Mouse (Mus musculus) adrenal gland, adult 2 months (tissue): ENCODE measurements around the gene Apc2. TPM values are rescaled to one million over a fixed set of nuclear protein-coding genes. Genes with fewer than 3 reads are reported as not detected.
A peak's percentile ranks its signal among the peaks of the same experiment; 100 is the strongest.
"Not testable (repeated sequence)": the region's sequence is repeated elsewhere in the genome, so short reads cannot be mapped to it uniquely, and the experiment has no call there.

Experiments
- DNase-seq: peaks from one replicate; pipeline ENCODE4 v3.0.0; 2021
- polyA plus RNA-seq: library from polyadenylated mRNA; depleted of rRNA; stranded (reverse); fragments of >200 nt; gene quantifications from 2 replicates; pipeline ENCODE4 v1.2.3, GENCODE M21; 2012
- total RNA-seq, 2 experiments: library from RNA; stranded (reverse); gene quantifications; 2 replicates each; pipeline ENCODE4 v1.2.3; 2021

Gene Apc2
- total and polyA plus RNA-seq, 3 experiments = 0.72 to 3.0 (median 2.5) TPM

DNA sequence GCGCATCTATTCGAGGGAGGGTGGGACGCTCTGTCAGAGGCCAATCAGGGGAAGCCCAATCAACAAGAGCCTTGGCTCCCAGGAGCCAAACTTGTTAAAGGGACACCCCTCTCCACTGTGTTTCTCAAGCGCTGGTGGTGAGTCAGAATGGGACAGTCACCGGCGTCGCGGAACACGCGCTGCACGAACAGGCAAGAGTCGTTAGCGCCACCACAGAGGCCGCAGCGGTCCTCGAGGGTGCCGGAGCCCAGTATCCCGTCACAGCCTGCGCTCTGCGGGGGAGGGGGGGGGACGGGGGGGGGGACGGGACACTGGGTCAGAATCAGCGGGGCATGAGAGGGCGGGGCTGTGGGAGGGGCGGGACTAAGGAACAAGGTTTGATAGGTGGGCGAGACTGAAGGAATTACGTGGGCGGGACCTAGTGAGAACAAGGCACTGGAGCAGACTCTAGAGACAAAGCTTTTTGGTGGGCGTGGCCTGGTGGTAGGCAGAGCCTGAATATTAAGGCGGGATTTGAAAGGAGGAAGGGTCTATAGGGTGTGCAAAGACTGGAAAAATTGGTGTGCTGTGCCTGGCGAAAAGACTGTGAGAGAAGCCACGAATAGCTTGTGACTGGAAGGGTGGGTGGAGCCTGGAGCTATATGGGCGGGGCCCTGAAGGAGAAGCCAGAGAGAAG lies 47.1 kb downstream of the Apc2 start:
- peak; percentile 80 for DNase-seq

DNA sequence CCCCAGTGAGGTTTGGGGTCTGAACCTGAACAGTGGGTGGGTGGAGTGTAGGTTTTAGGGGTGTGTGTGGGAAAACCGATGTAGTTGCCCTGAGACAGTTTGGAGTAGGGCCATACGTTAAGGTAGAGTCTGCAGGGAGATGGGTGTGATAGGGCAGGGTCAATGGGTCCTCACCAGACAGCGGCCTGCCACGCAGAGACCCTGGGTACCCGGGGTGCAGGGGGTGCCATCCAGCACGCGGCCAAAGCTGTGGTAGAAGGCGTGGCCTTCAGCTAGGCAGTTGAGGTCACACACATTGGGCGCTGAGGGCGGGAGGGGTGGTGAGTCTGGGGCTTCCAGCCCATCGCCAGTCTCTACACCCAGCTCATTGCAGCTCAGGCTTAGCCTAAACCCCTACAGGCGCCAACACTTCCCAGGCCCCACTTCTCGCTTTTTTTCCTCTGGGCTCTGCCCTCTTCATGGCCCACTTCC lies 47.7 kb downstream of the Apc2 start:
- no peak for DNase-seq

DNA sequence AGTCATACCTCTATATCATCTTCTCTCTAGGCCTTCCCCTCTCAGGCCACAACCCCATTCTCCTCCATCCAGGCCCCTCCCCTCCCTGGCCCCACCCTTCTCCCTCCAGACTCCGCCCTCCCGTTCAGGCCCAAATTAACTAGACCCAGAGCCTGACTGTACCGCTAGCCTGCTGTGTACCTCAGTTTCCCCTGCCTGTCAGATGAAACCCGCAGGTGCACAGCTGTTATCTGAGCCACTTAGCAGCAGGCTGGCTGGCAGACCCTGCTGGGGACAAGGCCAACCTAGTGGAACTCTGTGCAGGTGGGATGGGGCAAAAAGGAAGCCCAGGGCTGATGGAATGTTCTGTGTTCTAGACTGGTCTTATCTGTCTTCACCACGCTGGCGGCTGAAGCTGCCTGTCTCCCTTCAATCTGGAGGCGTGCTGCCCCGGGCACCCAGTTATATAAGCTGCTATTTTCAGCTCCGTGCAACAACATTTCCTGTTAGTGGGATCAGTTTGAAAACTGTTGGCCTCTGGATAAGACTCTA lies 48.4 kb downstream of the Apc2 start:
- DNase-seq = no peak

DNA sequence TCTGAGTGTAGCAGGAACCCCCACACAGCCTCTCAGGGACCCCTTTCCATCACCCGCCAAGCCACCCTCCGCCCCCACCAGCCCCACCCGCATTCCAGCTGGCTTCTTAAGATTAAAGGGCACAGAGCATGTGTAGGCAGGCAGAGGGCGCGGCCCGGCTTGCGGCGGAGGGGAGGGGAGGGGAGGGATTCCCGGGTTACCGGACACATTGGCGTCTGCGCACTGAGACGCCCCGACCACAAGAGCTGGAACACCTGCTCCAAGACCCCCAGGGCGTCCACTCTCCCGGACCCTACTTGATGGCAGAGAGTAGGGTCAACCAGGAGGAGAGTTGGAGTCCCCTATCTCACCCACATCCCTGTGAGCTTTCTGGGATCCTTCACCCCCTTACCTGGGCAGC lies 49.3 kb downstream of the Apc2 start:
- no peak for DNase-seq

DNA sequence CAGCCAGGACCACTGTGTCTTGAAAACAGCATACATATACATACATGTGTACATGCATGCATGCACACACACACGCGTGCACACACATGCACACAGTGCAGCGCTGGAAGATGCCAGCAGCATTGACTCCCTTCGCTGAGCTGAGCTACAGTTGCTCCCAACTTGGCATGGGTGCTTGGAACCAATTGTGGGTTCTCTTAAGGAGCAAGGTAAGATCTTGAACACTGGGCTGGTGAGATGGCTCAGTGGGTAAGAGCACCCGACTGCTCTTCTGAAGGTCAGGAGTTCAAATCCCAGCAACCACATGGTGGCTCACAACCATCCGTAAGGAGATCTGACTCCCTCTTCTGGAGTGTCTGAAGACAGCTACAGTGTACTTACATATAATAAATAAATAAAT lies 50.2 kb downstream of the Apc2 start:
- DNase-seq = not testable (repeated sequence)

DNA sequence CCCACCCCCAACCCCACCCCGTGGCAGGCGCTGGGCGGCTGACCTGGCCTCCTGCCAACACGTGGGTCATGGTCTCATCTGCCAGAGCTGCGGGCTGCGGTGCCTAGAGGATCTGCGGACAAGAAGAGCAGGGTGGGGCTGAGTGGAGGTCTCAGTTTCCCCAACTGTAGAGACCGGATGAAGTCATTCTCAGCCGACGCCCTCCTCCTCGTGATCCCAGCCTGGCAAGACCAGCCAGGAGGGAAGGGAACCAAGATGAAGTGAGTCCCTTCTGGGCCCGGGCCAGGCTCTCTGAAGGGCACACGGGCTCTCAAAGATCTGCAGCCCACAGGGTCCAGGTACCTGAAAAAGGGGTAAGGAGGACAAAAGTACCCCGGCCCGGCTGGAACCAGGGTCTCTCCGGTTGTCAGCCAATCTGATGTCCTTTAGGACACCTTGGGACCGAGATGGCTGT lies 51.8 kb downstream of the Apc2 start:
- no peak for DNase-seq

DNA sequence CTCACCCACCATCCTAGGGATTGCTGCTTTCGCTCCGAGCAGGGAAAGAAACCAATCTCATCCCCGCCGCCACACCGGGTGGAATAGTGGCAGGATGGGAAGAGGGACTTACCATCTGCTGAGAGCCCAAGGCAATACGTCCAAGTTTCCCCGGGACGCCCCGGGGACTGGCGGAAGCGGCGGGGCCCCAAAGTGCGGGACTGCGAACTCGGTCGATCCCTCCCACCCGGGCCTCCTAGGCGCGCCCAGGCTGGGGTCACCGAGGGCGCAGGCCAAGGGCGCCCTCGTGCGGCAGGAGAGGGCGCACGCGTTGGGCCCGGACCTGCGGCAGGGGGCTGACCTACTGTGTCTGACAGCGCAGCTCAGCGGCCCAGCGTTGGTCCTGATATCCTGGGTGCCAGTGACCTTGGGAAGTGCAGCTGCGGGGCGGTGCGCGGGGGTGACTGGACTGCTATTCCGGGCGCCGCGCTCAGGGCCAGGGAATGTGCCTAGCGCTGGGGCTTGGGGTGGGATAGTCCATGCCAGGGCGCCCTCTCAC lies 52.5 kb downstream of the Apc2 start, which contains the start of gene Adamtsl5:
Gene Adamtsl5, minus strand, starts transcription at position 169 of the 538 bp plus-strand sequence.
- DNase-seq = peak; percentile 58

DNA sequence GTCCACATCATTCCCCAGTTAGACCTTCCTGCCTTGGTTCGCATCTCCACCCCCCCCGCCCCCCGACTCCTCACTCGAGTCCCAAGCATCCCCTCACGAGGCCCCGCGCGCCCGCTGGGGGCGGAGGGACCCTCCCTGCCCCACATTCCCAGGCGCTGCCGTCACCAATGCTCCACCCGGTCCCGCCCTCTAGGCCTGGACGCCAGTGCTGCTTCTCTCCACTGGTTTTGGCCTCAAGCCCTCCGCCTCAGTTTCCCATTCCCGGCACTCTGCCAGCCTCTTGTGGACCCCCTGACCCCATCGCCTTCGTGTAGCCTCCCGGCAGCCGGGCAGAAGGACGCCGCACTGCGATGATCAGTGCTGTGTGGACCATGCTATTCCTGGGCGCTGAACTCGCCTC lies 53.2 kb downstream of the Apc2 start:
- DNase-seq = no peak

DNA sequence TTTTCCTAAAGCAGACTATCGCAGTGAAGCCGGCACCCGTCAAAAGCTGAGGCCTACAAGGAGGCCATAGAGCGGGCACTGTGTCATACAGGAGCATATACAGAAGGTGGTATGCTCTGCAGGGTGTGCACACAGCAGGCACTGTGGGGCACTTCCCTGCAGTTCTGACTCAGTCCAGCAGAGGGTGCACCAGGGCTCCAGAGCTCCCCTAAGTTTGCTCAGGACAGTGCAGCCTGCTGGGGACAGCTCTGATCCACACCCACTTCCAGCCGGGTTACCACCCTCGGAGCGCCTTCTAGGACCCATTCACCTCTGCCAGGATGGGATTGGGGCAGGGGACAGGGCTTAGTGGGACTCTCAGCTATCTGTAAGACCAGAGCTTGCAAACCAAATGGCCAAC lies 54.5 kb downstream of the Apc2 start:
- DNase-seq = peak; percentile 86

DNA sequence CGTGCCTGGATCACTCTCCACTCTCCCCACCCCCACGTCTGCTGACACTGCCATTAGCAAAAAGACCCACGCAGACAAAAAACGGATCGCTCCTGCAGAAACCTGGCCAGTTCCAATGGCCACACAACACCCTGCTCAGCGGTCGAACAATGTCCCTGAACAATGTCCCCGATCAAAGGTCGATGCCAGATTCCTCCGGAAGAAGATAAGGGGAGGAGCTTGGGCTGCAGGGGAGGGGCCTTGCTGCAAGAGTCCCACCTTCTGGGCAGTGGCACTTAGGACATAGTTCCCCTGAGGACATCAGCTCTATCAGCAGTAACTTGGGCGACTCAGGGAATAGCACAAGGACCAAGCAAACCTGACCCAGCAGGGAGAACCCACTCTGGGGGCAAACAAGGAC lies 56.1 kb downstream of the Apc2 start:
- DNase-seq = no peak

DNA sequence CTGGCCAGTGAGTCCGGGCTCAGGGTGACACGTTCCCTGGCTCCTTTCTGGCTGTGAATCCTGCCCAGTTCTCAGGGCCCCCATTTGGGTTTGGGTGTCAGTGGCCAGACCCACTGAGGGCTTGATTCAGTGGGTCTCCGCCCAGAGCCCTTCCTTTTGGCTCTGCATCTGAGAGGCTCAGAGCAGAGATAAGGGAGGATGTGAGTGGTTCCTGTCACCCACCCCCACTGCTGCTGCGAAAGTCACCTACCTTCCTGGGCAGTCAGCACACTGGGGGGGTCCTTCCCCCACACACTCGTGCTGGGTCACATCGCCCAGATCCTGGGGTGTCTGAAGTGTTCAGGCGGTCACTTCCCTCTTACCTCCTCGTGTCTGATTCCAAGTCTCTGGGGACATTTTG lies 57.0 kb downstream of the Apc2 start:
- no peak for DNase-seq

DNA sequence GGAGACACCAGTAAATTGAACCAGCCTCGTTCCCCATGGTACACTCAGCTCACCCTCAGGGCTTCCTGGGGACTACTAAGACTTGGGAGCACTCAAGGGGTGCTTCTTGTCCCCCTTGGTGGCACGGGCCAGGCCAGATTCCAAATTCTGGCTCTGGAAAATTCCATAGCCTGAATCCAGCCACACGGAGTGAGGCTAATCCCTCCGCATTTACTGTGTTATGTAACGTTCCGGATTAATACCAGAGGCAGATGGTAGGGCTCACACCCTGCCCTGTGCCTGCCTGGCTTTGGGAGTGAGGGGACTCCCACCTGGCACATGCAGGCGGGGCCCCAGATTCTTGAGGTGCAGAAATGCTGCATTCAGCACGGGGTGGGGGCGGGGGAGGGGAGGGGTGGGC lies 59.7 kb downstream of the Apc2 start:
- no peak for DNase-seq

DNA sequence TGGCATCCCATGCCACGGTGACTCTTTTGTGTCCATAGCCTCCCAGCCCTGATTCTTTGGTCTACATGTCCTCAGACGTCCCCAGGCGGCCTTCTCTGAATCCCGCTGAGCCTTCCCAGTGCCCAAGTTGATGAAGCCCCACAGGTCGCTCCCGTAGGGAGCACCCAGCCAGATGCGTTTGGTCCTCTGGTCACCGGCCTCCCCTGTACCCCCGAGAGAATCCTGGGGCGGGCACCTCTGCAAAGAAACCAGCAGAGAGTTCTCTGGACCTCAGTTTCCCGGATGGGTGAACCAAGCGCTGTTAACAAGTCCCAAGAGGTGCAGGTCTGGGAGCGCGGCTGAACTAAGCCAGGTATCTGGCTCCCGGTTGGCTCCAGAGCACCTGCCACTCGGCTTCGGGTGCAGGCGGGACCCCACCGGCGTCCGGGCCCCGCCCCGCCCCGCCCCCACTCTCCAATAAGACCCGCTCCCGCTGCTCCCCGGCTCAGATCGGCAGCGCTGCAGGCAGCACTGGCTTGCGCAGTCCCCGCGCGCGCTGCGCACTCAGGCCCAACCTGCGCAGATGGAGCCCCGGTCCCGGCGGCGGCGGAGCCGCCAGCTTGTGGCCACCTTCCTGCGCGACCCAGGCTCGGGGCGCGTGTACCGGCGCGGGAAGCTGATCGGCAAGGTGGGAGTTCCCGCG lies 60.4 kb downstream of the Apc2 start, which contains the start of gene Plk5:
Gene Plk5, plus strand, starts transcription at position 459 of the 682 bp plus-strand sequence.
- no peak for DNase-seq

DNA sequence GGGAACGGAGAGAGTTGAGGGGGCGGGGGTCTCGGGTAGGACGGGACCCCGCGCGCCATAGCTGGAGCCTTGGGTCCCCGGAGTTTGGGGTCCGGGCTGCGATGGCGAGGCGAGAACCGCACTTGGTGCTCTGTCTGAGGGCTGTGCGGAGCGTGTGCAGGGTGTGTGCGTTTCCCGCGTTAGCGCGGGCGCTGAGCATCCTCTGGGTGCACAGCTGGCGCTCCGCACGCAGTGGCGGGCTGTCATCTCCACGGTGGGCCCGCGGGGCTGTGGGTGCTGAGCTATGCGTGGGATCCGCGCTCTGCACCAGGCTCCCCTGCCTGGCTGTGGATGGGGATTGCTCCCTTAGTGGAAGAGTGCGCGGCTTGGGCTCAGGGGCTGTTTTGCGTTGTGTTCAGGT lies 61.0 kb downstream of the Apc2 start:
- no peak for DNase-seq

DNA sequence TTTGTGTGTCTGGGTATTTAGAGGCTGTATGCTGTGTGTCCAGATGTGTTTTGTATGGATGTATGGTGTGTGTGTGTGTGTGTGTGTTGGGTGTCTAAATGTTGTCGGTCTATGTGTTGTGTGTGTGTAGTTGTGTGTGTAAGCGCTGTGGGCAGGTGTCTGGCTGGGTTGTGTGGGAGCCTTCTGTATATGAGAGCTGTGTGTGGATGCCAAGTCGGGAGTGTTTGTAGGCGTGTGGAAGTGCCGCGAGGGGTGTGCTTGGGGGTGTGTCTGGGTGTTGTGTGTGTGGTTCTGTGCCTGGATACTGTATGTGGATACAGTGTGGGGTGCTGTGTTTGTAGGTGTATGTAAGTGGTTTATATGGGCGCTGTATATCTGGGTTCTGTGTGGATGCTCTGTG lies 61.6 kb downstream of the Apc2 start:
- no peak for DNase-seq

DNA sequence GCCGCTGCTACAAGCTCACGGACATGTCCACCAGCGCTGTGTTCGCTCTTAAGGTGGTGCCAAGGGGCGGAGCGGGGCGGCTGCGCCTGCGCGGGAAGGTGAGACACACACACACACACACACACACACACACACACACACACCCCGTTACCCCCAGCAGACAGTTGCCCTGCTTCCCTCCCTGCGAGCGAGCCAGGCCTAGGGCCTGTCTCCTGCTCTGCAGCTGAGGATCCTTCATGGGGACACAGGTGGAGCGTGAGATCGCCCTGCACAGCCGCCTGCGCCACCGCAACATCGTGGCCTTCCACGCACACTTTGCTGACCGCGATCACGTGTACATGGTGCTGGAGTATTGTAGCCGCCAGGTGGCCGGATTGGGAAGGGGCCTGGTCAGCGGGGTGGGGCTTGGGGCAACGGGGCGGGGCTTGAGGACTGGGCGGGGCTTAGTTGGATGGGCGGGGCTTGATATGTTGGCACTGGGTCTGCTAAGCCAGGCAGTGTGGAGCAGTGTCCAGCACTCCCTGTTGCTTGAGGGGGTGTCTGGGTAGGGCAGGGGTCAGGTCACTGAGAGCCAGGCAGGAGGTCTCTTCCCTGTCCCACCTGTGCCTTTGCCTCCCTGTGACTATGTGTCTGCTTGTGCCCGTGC lies 62.3 kb downstream of the Apc2 start:
- DNase-seq = peak; percentile 44

DNA sequence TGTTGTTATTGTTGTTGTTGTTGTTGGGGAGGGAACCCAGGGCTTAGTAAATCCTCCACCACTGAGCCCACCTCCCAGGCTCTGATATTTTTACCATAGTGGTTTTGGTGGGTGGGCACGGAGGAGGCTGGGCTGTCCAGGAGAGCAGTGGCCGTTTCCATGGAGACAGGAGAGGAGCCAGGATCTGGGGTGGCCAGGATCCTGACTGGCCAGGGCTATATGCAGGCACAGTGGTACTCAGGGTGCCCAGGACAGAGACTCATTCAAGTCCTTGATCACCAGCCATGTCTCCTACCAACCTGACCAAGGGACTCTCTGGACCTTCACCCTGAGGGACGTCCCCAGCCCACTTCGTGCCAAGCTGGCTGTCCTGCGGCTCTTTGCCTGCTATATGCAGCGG lies 68.0 kb downstream of the Apc2 start:
- DNase-seq = no peak

DNA sequence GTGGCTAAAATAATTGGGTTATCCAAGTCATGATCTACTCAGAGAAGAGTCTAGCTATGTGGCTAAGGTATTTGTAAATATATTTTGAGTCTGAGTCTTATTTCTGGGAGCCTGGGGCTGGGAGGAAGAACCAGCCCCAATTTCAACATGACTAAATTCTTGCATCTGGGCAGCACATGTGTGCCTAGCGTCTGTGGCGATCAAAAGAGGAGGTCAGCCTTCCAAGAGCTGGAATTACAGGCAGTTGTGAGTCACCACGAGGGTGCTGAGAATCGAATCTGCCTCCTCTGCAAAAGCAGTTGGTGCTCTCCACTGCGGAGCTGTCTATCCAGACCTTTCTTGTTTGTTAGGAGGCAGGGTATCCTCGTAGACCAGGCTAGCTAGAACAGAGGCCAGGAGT lies 70.0 kb downstream of the Apc2 start:
- no peak for DNase-seq
